Mouse (Mus musculus) liver, embryonic 14.5 days (tissue): ENCODE results near the gene Alg2.

ENCODE experiments used
- CTCF ChIP-seq: IDR thresholded peaks from 2 replicates; pipeline ENCODE4 v1.5.1; 2016; ENCODE audit warnings: antibody characterized with exemption, low read depth, control low read depth
- EP300 ChIP-seq: IDR thresholded peaks from 2 replicates; pipeline ENCODE4 v1.6.1; 2016; ENCODE audit warnings: antibody characterized with exemption, low read depth

GRCm38 (mm10) chr4:47520076-47520475 is 45.9 kb upstream of the Alg2 start:
- TF ChIP-seq CTCF (no peak), EP300 (no peak)
